Mouse (Mus musculus) left cerebral cortex, adult 8-10 months (tissue): Measurements from ENCODE around the gene Rara. TPM values are rescaled to one million over a fixed set of nuclear protein-coding genes. Genes with fewer than 3 reads are reported as not detected.
A peak's percentile ranks its signal among the peaks of the same experiment; 100 is the strongest.

ENCODE experiments used
- DNase-seq, 2 experiments: peaks; one replicate each; pipeline ENCODE4 v3.0.0; 2022; ENCODE audit warnings: low spot score in 2 of 2
- total RNA-seq, 4 experiments: library from RNA; stranded (reverse); gene quantifications; 2 replicates each; pipeline ENCODE4 v1.2.4; 2022

Rara gene
- total RNA-seq, 4 experiments from 2014 or later, result 11.1 to 11.7 (median 11.4) TPM

DNA sequence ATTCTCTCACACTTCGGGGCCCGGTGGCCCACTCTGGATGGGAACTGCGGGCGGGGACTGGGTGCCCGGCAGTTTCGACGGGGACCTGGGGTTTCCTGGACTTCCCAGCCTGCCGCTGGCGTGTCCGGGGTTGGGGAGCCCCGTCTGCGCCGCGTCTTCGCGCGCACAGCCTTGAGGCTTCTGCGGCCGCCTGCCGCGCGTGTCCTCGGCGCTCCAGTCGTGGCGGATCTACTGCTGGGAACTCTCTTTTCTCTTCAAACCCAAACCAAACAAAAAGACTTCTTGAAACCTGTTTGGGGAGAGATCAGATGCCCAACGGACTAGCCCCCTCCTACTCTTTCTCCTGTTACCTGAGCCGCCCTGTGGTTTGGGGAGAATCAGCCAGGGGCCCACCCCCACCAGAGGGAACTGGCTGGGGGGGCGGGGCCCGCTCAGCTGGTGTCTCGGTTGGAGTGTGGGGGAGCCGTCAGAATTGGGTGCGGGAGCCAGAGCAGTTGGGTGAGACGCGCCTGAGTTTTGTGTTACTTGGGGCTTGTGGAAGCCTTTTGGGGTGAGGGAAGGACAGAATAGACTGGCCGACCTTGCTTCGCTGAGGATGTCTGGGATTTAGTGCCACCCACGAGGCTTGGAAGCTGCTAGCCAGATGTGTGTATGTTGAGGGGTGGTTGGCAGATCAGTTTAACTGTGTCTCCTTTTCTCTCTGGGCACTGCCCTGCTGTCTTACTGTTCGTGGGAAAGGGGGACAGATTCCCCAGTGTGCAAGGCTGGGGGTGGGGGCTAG, 10.5 kb downstream of the Rara start:
- DNase-seq, result peak in 1 of 2 experiments; percentile 26

- no peak for DNase-seq
Observed at GRCm38 (mm10) chr11:98938701-98939083, 11.1 kb downstream of the Rara start.

- DNase-seq, result no peak
Observed at GRCm38 (mm10) chr11:98939084-98939952, 11.7 kb downstream of the Rara start.

DNA sequence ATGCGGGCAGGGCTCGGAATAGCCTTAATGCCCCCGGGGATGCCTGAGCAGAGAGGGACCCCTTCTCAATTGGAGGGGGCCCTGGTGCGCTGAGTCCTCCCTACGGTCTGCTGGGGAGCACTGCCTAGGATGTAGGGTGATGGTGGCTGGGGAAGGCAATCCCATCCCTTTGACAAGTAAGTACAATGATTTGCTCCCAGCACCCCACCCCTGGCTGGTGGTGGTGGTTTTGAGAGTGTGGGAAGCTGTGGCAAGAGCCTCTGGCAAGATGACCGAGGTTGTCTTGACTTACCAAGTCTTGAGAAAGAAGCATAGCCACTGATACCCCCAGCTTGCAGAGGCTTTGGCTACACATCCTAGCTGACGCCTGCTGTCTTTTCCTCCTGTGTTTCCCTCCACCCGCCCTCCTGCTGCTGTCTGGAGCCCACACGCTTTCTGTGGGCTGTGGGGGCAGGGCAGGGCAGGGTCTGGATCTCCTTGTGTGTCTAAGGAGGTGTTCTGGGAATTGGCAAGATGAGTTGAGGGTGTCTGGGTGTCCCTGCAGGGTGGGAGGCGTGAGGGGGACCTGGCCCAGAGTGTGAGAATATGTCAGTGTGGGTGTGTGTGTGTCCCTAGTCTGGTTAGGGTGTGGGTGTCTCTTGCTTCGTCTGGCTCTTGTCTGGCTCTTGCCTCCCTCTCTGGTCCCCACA, 12.5 kb downstream of the Rara start:
- DNase-seq, result peak; percentile 48 to 87

GRCm38 (mm10) chr11:98940776-98941175, 13.2 kb downstream of the Rara start:
- peak in 1 of 2 experiments; percentile 12 for DNase-seq

DNA sequence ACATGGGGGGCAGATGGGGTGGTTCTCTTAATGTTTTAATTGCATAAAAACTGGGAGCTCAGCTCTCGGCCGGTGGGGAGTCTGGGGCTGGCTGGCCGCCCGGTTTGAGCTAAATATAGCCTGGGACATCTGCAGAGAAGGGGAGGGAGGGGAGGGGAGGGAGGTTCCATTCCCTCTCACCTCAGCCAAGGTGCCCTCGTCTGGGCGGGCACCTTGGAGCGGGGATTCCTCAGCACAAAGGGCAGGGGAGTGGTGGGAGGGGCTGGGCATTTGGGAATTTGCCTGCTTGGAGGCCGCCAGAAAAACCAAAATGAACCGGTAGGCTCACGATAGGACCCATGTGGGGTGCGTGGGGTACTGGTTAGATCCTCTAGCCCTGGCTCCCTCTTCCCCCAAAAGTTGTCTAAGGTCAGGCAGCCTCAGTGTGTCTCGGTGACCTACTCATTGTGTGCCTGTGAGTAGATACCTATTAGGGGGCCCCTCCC, 13.8 kb downstream of the Rara start:
- DNase-seq, result peak in 1 of 2 experiments; percentile 28

DNA sequence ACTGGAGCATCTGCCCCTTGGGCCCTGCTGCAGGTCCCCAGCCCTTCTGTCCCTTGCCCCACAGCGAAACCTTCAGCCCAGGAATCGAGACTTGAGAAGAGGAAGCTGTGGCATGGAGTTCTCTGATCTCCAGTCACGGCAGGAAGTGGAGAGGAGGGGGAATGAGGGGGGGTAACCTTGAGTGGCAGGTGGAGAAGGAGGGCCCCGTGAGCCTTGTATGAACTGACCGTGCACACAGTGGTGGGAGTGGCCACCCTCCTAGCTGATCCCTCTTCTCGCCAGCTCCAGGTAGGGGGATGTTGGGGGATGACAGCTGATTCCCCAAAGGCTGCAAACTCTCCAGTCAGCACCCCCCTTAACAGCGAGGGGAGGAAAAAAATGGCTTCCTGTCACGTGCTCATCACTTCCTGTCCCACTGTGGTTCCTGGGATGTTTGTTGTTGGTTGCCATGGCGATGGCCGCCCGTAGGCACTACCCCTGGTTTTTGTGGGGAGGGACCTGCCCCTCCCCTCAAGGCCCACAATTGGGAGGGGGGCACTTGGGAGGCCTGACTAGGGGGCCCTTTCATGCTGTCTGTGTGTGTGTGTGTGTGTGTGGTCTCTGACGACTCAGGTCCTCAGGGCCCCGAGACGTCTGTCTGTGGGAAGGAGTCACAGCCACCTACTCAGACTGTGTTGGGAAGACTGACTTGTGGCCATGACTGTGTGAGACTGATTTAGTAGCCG, 14.4 kb downstream of the Rara start:
- DNase-seq, result peak; percentile 36 to 73

DNA sequence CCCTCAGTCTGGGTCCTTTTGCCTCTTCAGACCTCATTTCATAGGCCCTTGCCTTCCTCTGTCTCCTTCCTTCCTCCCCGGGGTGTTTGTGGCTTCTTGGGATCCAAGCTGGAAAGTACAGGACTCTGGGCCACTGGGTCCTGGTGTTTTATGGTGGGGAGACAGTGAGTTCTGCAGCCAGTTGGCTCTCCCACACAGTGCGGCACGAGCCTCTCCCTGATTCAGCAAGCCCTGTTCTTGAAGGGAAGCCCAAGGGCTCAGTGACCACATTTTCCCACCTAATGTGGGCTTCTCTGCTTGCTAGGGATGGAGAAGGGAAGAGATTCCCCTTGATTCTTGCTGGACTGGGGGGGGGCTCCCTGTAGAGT, 14.9 kb downstream of the Rara start:
- DNase-seq, result peak in 1 of 2 experiments; percentile 30

GRCm38 (mm10) chr11:98942923-98943641, 15.5 kb downstream of the Rara start:
- no peak for DNase-seq

DNA sequence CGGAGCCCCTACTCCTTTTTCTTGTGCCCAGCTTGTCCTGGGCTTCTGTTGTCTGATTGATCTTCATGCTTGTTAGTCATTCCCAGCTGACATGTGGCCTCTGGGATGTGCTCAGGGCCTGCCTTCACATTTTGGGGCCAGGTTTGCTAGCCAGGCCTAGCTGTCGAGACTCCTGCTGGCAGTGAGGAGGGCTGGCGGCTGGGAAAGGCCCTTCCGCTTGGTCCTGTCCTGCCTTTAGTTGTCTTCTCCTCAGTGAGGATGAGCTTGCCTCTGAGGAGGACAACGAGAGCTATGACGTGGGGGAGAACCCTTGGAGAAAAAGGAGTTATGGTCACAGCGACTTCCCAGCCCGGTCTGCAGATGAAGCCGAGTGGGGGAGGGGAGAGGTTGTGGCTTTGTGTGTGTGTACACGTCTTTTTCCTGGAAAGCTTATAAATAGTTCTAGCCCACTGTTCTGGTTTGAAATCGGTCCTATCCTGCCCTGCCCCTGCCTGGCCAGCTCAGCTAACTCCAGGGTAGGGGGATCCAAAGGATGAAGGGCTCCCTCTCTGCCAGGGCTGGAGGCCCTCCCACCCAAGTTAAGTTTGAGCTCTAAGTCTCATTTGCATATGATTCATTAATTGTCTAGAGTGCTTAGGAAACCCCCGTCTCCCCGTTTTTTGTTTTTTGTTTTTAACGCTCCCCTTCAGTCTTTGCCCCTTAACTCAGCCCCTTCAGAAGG, 16.3 kb downstream of the Rara start:
- no peak for DNase-seq

DNA sequence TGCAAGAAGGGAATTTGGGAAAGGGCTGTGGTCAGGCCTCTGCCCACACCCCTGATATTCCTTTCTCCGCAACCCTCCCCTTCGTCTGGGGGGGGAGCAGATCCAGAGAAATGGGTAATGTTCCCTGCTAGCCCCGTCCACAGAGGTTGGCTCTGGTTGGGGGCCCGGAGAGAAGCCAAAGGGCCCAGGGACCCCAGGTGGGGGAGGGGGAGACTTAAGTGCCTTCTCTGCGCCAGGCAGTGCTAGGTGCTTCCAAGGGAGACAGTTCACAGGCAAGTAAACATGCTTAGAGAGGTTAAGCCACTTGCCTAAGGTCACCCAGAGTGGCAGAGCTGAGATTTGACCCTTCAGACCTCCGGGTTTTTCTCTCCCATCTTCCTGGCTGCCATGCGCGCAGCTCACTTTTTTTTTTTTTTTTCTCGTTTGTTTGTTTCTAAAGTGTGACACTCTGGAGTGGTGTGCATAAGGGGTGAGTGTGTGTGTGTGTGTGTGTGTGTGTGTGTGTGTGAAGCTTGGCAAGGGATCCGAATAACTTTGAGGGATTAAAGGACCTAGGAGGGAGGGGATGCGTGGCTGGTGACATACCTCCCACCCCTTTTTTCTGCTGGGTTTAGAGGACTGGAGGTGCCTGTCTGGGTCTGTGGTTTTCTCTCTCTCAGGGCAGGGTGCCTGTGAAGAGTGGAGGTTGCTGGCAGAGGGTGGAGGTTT, 17.4 kb downstream of the Rara start:
- DNase-seq, result no peak

DNA sequence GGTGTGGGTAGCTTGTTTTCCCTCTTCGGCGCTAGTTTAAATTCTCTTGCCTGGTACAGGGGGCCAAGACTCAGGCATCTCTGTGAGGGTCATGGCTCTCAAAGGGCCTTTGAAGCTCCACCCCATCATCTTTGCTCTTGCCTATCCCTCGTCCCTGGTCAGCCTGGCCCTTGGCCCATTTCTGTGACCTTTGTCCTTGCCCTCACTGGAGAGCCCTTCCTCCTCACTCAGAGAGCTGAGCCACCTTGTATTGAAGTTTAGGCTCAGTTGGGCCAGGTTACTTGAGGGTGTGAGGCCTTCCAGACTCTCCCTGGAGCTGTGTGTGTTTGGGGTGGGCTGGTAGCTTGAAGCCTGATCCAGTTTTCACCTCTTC, 18.0 kb downstream of the Rara start:
- DNase-seq, result no peak

- no peak for DNase-seq
Observed at GRCm38 (mm10) chr11:98947969-98948569, 20.5 kb downstream of the Rara start.

DNA sequence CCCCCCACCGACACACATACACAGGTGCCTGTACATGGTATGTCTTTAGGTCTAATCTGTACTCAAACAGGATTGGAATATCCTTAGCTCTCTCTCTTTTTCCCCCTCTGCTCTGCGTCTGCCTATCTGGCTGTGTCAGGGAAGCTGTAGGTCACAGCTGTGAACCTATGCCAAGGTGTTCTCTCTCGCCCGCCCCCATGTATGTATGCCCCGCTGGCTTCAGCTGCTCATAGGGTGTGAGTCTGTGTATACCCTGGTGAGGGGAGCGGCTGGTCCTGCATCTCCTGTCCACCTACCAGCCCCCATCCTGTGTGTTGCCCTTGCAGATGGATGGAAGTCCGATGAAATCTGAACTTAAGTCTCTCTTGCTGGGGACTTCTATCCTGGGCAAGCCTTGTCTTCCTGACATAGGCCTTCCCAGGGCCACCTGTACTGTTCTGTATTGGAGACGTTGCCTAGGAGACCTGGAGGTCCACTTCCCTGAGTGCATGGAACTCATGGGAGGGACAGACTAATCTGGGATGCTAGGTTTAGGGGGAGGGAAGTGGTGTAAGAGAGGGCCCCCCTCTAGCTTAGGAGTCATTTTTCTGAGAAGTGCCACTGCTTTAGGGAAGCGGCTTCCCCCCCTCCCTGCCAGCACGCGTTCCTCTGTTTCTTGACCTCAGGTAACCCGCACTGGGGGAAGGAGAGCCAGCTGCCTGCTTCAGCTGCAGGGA, 21.8 kb downstream of the Rara start:
- DNase-seq, result no peak

- DNase-seq, result no peak
Observed at GRCm38 (mm10) chr11:98949958-98950460, 22.4 kb downstream of the Rara start.

DNA sequence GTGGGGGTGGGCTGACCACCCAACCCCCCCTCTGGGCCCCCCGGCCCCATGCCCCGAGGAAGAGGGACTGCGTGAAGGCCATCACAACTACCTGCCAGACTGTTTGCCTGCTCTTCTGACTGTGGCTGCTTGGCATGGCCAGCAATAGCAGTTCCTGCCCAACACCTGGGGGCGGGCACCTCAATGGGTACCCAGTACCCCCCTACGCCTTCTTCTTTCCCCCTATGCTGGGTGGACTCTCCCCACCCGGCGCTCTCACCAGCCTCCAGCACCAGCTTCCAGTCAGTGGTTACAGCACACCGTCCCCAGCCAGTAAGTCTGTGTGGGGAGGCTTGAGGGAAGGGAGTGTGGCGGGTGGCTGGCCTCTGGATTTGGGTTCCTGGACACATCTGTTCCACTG, 22.9 kb downstream of the Rara start:
- no peak for DNase-seq

GRCm38 (mm10) chr11:98951026-98951906, 23.6 kb downstream of the Rara start:
- DNase-seq, result no peak
